Mouse (Mus musculus) thymus, adult 2 months (tissue): ENCODE data around the gene Syngr2.

ENCODE experiments used
- CTCF ChIP-seq: fragments of 200-500 bp; IDR thresholded peaks from 2 replicates; pipeline ENCODE4 v1.5.1; 2012; ENCODE audit warnings: mild to moderate bottlenecking, control low read depth, low read length, moderate library complexity, borderline replicate concordance; ENCODE audit not compliant: control insufficient read depth, poor library complexity, insufficient read depth; ENCODE audit errors: extremely low read depth
- POLR2A ChIP-seq: fragments of 200-500 bp; IDR thresholded peaks from 2 replicates; pipeline ENCODE4 v1.6.1; 2012; ENCODE audit warnings: mild to moderate bottlenecking, low read length, control low read depth, moderate library complexity; ENCODE audit not compliant: control insufficient read depth, poor library complexity, insufficient read depth; ENCODE audit errors: extremely low read depth

- TF ChIP-seq CTCF, result no peak
- TF ChIP-seq POLR2A, result no peak
Observed at GRCm38 (mm10) chr11:117836306-117836705, 26.8 kb downstream of the Syngr2 start.
